Mouse (Mus musculus) heart, embryonic 11.5 days (tissue): ENCODE data around the gene Washc2. TPM values are rescaled to one million over a fixed set of nuclear protein-coding genes. Genes with fewer than 3 reads are reported as not detected.
"Not testable (repeated sequence)": the region's sequence is repeated elsewhere in the genome, so short reads cannot be mapped to it uniquely, and the experiment has no call there.

Experiments used
- ATAC-seq: fragments of 200-750 bp; cut with Nextera tagmentation; replicated peaks from 2 replicates; pipeline ENCODE4 v1.8.0; 2017; ENCODE audit warnings: moderate library complexity; ENCODE audit not compliant: insufficient number of reproducible peaks, low FRiP score, low TSS enrichment
- H3K27ac ChIP-seq: fragments of 300-500 bp; sonication (generic); 2 replicates; pipeline ENCODE4 v1.5.1; 2014; ENCODE audit warnings: mild to moderate bottlenecking, low read depth, low read length
- H3K27me3 ChIP-seq: fragments of 300-500 bp; sonication (generic); 2 replicates; pipeline ENCODE4 v1.6.1; 2014; ENCODE audit warnings: mild to moderate bottlenecking, low read length, mixed read lengths; ENCODE audit not compliant: control insufficient read depth, insufficient read depth
- H3K36me3 ChIP-seq: fragments of 300-500 bp; sonication (generic); 2 replicates; pipeline ENCODE4 v1.6.1; 2014; ENCODE audit warnings: mild to moderate bottlenecking, low read length, moderate library complexity, mixed read lengths; ENCODE audit not compliant: control insufficient read depth, insufficient read depth
- H3K4me1 ChIP-seq: fragments of 300-500 bp; sonication (generic); 2 replicates; pipeline ENCODE4 v1.6.1; 2014; ENCODE audit warnings: low read length; ENCODE audit not compliant: control insufficient read depth, insufficient read depth
- H3K4me2 ChIP-seq: fragments of 300-500 bp; sonication (generic); 2 replicates; pipeline ENCODE4 v1.6.1; 2014; ENCODE audit warnings: mild to moderate bottlenecking, moderate library complexity
- H3K4me3 ChIP-seq: fragments of 300-500 bp; sonication (generic); 2 replicates; pipeline ENCODE4 v1.5.1; 2014; ENCODE audit warnings: low read depth, low read length
- H3K9ac ChIP-seq: fragments of 300-500 bp; sonication (generic); 2 replicates; pipeline ENCODE4 v1.6.1; 2014; ENCODE audit warnings: mild to moderate bottlenecking, low read depth, low read length, moderate library complexity
- H3K9me3 ChIP-seq: fragments of 300-500 bp; sonication (generic); replicated peaks from 2 replicates; pipeline ENCODE4 v1.6.1; 2016; ENCODE audit warnings: low read length; ENCODE audit not compliant: control insufficient read depth
- WGBS: fragments of 180-500 bp; shearing (Covaris S2); extraction: QIAGEN DNeasy Blood & Tissue Kit; methylation state at CpG from one replicate; pipeline ENCODE4 v1.1.7; 2014; ENCODE audit not compliant: insufficient replicate concordance; 5-methylcytosine and 5-hydroxymethylcytosine counted together
- polyA plus RNA-seq: library from polyadenylated mRNA; unstranded; fragments of >200 nt; fragmentation: Nextera tagmentation; extraction: Ambion mirVana; gene quantifications from 2 replicates; pipeline ENCODE4 v1.2.1, GENCODE M21; 2014

Washc2 gene
- polyA plus RNA-seq: 31.1 and 40.2 TPM in 2 replicates

- Histone ChIP-seq H3K9ac (peak within 1 kb of the TSS; percentile 86), H3K4me3 (peak within 1 kb of the TSS; percentile 76), H3K27ac (peak within 1 kb of the TSS; percentile 74), H3K4me2 (peak within 1 kb of the TSS; percentile 60), H3K4me1 (peaks cover 5% of the 10 kb centered on the region), H3K27me3 (no peaks in the 10 kb centered on the region), H3K9me3 (no peaks in the 10 kb centered on the region), H3K36me3 (no peaks in the 10 kb centered on the region)
- ATAC-seq: peak; percentile 98
- WGBS: under 1% methylated on average over 51 of the region's 51 CpGs
Observed at GRCm38 (mm10) chr6:116207729-116208534, at the start of gene Washc2. Gene Washc2 (plus strand): TSS chr6:116208038.

- Histone ChIP-seq H3K9ac (no peak overlapping the region), H3K27me3 (no peaks in the 10 kb centered on the region), H3K27ac (no peak overlapping the region), H3K4me2 (no peak overlapping the region), H3K4me3 (no peak overlapping the region), H3K9me3 (no peaks in the 10 kb centered on the region), H3K4me1 (peaks cover 4% of the 10 kb centered on the region; the same call in 1 of the 2 replicates), H3K36me3 (no peaks in the 10 kb centered on the region)
- ATAC-seq: no peak
- WGBS: 57% methylated on average over 1 of the region's 1 CpGs
Observed at GRCm38 (mm10) chr6:116166383-116166782, 41.5 kb upstream of the Washc2 start.

- not testable (repeated sequence) for ATAC-seq, H3K4me3 ChIP-seq, H3K36me3 ChIP-seq, H3K9me3 ChIP-seq, H3K9ac ChIP-seq, H3K27me3 ChIP-seq, H3K4me1 ChIP-seq, H3K27ac ChIP-seq, H3K4me2 ChIP-seq
- 69% methylated on average over 37 of the region's 37 CpGs for WGBS
Observed at GRCm38 (mm10) chr6:116173511-116174099, 34.2 kb upstream of the Washc2 start.

GRCm38 (mm10) chr6:116178376-116178775 is 29.5 kb upstream of the Washc2 start:
- Histone ChIP-seq H3K36me3 (peaks cover 3% of the 10 kb centered on the region; the same call in 1 of the 2 replicates), H3K27ac (no peak overlapping the region), H3K4me3 (no peak overlapping the region), H3K4me2 (no peak overlapping the region), H3K4me1 (no peaks in the 10 kb centered on the region), H3K9ac (no peak overlapping the region), H3K27me3 (no peaks in the 10 kb centered on the region), H3K9me3 (no peaks in the 10 kb centered on the region)
- 87% methylated on average over 2 of the region's 2 CpGs for WGBS
- ATAC-seq: no peak

DNA sequence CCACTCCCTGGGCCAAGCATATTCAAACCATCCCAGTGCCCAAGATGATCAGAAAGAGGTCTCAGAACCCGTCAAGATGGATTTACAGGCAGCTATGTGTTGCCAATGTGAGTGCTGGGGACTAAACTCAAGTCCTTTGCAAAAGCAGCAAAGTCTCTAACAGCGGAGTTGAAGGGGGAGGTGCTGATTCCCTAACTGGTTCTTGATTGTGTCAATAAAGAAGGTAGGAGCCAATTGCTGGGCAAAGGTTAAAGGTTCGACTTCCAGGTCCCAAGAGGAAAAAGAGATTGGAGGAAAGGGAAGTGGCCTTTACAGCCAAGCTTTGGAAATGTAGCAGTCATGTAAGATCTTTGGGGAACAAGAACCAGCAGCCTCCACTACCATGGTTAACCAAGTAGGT is 27.1 kb upstream of the Washc2 start:
- Histone ChIP-seq H3K4me2 (no peak overlapping the region), H3K27me3 (no peaks in the 10 kb centered on the region), H3K4me1 (no peaks in the 10 kb centered on the region), H3K27ac (no peak overlapping the region), H3K4me3 (no peak overlapping the region), H3K9me3 (no peaks in the 10 kb centered on the region), H3K36me3 (peaks cover 3% of the 10 kb centered on the region; the same call in 1 of the 2 replicates), H3K9ac (no peak overlapping the region)
- no peak for ATAC-seq
- WGBS: 63% methylated on average over 3 of the region's 3 CpGs

DNA sequence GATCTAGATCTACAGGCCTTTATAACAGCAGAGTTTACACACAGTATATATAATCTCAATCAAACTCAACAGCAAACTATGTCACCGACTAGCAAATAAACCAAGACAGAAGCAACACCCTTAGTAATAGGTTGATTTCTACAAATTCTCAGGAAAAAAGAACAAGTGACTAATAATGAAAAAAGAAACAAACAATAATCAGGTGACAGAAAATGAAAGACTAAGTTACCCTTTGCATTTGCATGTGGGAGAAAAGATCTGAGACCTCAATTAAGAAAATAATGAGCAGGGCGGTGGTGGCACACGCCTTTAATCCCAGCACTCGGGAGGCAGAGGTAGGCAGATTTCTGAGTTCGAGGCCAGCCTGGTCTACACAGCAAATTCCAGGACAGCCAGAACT is 24.3 kb upstream of the Washc2 start:
- H3K27ac ChIP-seq: no peak overlapping the region
- no peaks in the 10 kb centered on the region for H3K27me3 ChIP-seq
- no peaks in the 10 kb centered on the region for H3K4me1 ChIP-seq
- no peak overlapping the region for H3K9ac ChIP-seq
- 77% methylated on average over 5 of the region's 5 CpGs for WGBS
- H3K4me2 ChIP-seq: no peak overlapping the region
- H3K9me3 ChIP-seq: no peaks in the 10 kb centered on the region
- peaks cover 3% of the 10 kb centered on the region; the same call in 1 of the 2 replicates for H3K36me3 ChIP-seq
- H3K4me3 ChIP-seq: no peak overlapping the region
- no peak for ATAC-seq

DNA sequence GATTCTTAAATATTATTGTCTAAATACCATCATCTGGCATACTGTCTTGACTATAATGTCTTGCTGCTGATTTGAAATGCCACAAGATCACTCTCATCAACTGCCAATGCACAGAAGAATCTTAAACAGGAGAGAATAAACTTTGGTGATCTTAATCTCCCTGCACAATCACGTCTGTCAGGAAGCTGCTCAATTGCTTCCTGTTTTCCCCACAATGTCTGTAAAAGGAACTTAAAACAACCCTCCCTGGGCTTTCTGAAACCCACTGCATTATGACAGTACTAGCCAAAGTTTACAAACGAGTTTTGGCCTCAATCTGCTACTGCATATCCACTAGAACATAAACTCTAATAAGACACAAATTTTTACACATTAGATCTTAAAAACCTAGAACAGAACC is 21.4 kb upstream of the Washc2 start:
- Histone ChIP-seq H3K4me3 (no peak overlapping the region), H3K4me1 (peaks cover 11% of the 10 kb centered on the region; the same call in 1 of the 2 replicates), H3K27me3 (no peaks in the 10 kb centered on the region), H3K27ac (no peak overlapping the region), H3K36me3 (no peaks in the 10 kb centered on the region), H3K9me3 (no peaks in the 10 kb centered on the region), H3K4me2 (no peak overlapping the region), H3K9ac (no peak overlapping the region)
- 40% methylated on average over 2 of the region's 2 CpGs for WGBS
- no peak for ATAC-seq

DNA sequence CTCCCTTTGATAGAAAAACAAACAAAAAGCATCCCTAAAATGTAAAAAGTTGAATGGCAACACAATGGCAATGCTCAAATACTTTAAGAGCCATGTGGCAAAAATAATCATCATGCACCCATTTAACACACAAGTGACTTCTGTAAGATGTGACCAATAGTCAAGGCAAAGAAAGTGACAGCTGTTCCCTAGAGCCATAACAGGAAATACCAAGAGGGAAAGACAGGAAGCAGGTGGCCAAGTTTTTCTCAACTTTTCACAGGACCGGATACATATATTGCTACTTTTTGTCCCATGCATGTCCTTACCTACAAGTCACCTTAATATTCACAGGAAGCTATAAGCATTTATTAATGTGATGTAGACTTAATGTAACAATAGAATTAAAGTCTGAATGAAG is 18.4 kb upstream of the Washc2 start:
- no peaks in the 10 kb centered on the region for H3K36me3 ChIP-seq
- no peaks in the 10 kb centered on the region for H3K27me3 ChIP-seq
- no peak overlapping the region for H3K9ac ChIP-seq
- no peak overlapping the region for H3K4me2 ChIP-seq
- no peak for ATAC-seq
- H3K4me1 ChIP-seq: peaks cover 11% of the 10 kb centered on the region; the same call in 1 of the 2 replicates
- H3K27ac ChIP-seq: 0 out of 2 replicates have a peak overlapping the region, but pooled peaks have one; percentile 10
- no peak overlapping the region for H3K4me3 ChIP-seq
- WGBS: 40% methylated on average over 1 of the region's 1 CpGs
- no peaks in the 10 kb centered on the region for H3K9me3 ChIP-seq
